Mouse (Mus musculus) kidney, adult 2 months (tissue): ENCODE results near the gene Olfr368.

Source experiments
- CTCF ChIP-seq: fragments of 200-500 bp; conservative IDR thresholded peaks from 2 replicates; pipeline ENCODE4 v1.5.1; 2011; ENCODE audit warnings: low read depth, mild to moderate bottlenecking, control low read depth, low read length, moderate library complexity, mixed read lengths; ENCODE audit not compliant: insufficient read depth, insufficient read length
- POLR2A ChIP-seq: fragments of 200-500 bp; IDR thresholded peaks from one replicate; pipeline ENCODE4 v1.6.1; 2011; ENCODE audit warnings: low read depth, low read length, control low read depth

DNA sequence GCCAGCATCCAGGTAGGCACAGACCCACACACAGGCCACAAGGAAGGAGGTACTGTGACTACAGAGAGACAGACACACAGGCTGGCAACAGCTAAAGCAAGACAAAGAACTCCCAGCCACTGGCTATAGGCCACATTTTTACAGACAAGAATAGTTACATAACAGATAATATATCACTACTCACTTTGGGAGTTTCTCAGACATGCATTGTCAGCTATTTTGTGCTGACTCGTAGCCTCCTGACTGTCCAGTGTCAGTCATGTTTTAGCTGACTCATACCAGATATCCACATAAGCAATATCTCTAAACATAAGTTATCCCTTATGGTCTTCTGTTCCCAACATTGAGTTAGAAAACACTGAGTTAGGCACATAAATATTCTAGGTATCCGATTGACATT, 7.0 kb downstream of the Olfr368 start:
- TF ChIP-seq POLR2A = no peak
- TF ChIP-seq CTCF = no peak
